Comparison of ENCODE assay signal across 8 mouse cellular contexts in the genomic region with DNA sequence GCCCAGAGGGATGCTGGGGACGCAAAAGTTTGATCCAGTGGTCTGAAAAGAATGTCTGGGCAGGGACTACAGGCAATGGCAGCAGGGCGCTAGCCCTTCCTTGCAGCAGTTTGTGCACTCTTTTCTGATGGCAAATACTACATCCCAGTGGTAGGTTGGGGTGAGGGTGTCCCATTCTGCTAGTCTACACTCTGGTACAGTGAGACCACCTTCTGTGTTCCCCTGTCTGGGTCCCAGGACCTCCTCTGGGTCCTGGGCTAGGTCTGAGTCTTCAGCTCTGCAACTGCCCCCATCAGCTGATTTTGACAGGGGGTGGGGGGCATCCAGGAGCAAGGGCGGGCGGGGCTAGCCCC. TPM values are rescaled to one million over a fixed set of nuclear protein-coding genes. Genes with fewer than 3 reads are reported as not detected.
A peak's percentile ranks its signal among the peaks of the same experiment; 100 is the strongest.
DNase-seq lines count a peak whose midpoint lies in the region; ATAC-seq and TF ChIP-seq lines count a peak whose summit lies in the region.

No protein-coding gene starts in this region.

- no peak overlapping the region for H3K27ac ChIP-seq in heart, embryonic 13.5 days (replicated peaks)
- no peak overlapping the region for H3K27ac ChIP-seq in ES-E14 (ENCODE audit: insufficient read depth, low read depth, low read length, poor library complexity, severe bottlenecking)
- H3K27ac ChIP-seq in forebrain, embryonic 15.5 days (replicated peaks) = peak overlapping the region; percentile 81; the same call in 1 of the 2 replicates
- H3K27ac ChIP-seq in liver, embryonic 15.5 days (replicated peaks) = no peak overlapping the region

- no peaks in the 10 kb centered on the region for H3K36me3 ChIP-seq in heart, embryonic 13.5 days
- no peaks in the 10 kb centered on the region for H3K36me3 ChIP-seq in ES-E14 (ENCODE audit: control insufficient read depth, insufficient read depth, low read length, poor library complexity, severe bottlenecking)
- H3K36me3 ChIP-seq in forebrain, embryonic 15.5 days = no peaks in the 10 kb centered on the region
- no peaks in the 10 kb centered on the region for H3K36me3 ChIP-seq in liver, embryonic 15.5 days (replicated peaks)

- peaks cover 6% of the 10 kb centered on the region for H3K4me1 ChIP-seq in heart, embryonic 13.5 days
- no peaks in the 10 kb centered on the region for H3K4me1 ChIP-seq in ES-E14 (ENCODE audit: control insufficient read depth in 2 of 2, insufficient read depth in 2 of 2, low read length in 2 of 2, poor library complexity in 1 of 2)
- H3K4me1 ChIP-seq in forebrain, embryonic 15.5 days = peaks cover 10% of the 10 kb centered on the region; the same call in 1 of the 2 replicates
- H3K4me1 ChIP-seq in liver, embryonic 15.5 days (replicated peaks) = no peaks in the 10 kb centered on the region

- no peak for ATAC-seq in heart, embryonic 13.5 days (ENCODE audit: extremely low read depth, insufficient number of reproducible peaks, low FRiP score, low TSS enrichment)
- ATAC-seq in forebrain, embryonic 15.5 days (replicated peaks) = no peak; the same call in 1 of the 2 replicates
- no peak for ATAC-seq in liver, embryonic 15.5 days (ENCODE audit: insufficient read depth)

- no peaks in the 10 kb centered on the region for H3K9me3 ChIP-seq in heart, embryonic 13.5 days
- H3K9me3 ChIP-seq in ES-E14 (ENCODE audit: control insufficient read depth, insufficient read depth, low read depth, low read length) = no peaks in the 10 kb centered on the region
- H3K9me3 ChIP-seq in forebrain, embryonic 15.5 days = no peaks in the 10 kb centered on the region
- no peaks in the 10 kb centered on the region for H3K9me3 ChIP-seq in liver, embryonic 15.5 days (replicated peaks)

- peaks cover 26% of the 10 kb centered on the region for H3K27me3 ChIP-seq in heart, embryonic 13.5 days (replicated peaks)
- H3K27me3 ChIP-seq in forebrain, embryonic 15.5 days = no peaks in the 10 kb centered on the region
- H3K27me3 ChIP-seq in liver, embryonic 15.5 days = peaks cover 29% of the 10 kb centered on the region

- peak overlapping the region; percentile 84 for H3K9ac ChIP-seq in heart, embryonic 13.5 days
- H3K9ac ChIP-seq in ES-E14 (ENCODE audit: insufficient read depth, low read depth, low read length, poor library complexity, severe bottlenecking) = 0 out of 2 replicates have a peak overlapping the region, but pooled peaks have one; percentile 62
- peak overlapping the region; percentile 74 for H3K9ac ChIP-seq in forebrain, embryonic 15.5 days (replicated peaks)
- no peak overlapping the region for H3K9ac ChIP-seq in liver, embryonic 15.5 days

- in situ Hi-C loops in ES-E14 (cut with MboI; ENCODE audit: low sequenced_read_pairs in 2 of 2, unreplicated experiment in 2 of 2) = no loop called here

- WGBS in heart, embryonic 13.5 days = 14% methylated on average over 4 of the region's 4 CpGs
- WGBS in forebrain, embryonic 15.5 days = 25% methylated on average over 4 of the region's 4 CpGs
- WGBS in liver, embryonic 15.5 days (ENCODE audit: insufficient replicate concordance) = 28% methylated on average over 4 of the region's 4 CpGs

- H3K4me3 ChIP-seq in heart, embryonic 13.5 days = peak overlapping the region; percentile 70
- H3K4me3 ChIP-seq in ES-E14 (ENCODE audit: insufficient read depth in 1 of 2, low read depth in 1 of 2, low read length in 2 of 2, poor library complexity in 1 of 2, severe bottlenecking in 1 of 2) = peak overlapping the region in 1 of 2 experiments; percentile 70; a peak in 2 of 4 replicates
- H3K4me3 ChIP-seq in forebrain, embryonic 15.5 days = peak overlapping the region; percentile 71
- H3K4me3 ChIP-seq in liver, embryonic 15.5 days (replicated peaks) = peak overlapping the region; percentile 45; the same call in 1 of the 2 replicates

- DNase-seq in heart, adult 8-10 months (ENCODE audit: low spot score) = no peak
- no peak for DNase-seq in ES-E14 (ENCODE audit: low read depth, low spot score)
- DNase-seq in ovary, postnatal 14 days (ENCODE audit: low spot score) = no peak
- DNase-seq in ovary, postnatal 10 days (ENCODE audit: low spot score) = no peak
- no peak for DNase-seq in adrenal gland, adult (ENCODE audit: inconsistent age in 2 of 2, low spot score in 1 of 2)

- peak overlapping the region; percentile 68 for H3K4me2 ChIP-seq in heart, embryonic 13.5 days
- H3K4me2 ChIP-seq in forebrain, embryonic 15.5 days (replicated peaks) = peak overlapping the region; percentile 55
- H3K4me2 ChIP-seq in liver, embryonic 15.5 days = peak overlapping the region; percentile 52

TF ChIP-seq in ES-E14, 5 proteins besides CTCF, POLR2A, EP300 and RAD21:
- TF ChIP-seq CHD2 (IDR thresholded peaks at IDR 0.05; ENCODE audit: low read depth, low read length) = no peak
- TF ChIP-seq ZC3H11A (IDR thresholded peaks at IDR 0.05; ENCODE audit: borderline replicate concordance, low read depth, low read length) = no peak
- TF ChIP-seq ZNF384 (IDR thresholded peaks at IDR 0.05; ENCODE audit: low read depth, low read length) = no peak
- TF ChIP-seq MAFK (IDR thresholded peaks at IDR 0.05; ENCODE audit: insufficient read depth, low read depth, low read length) = no peak
- TF ChIP-seq HCFC1 (IDR thresholded peaks at IDR 0.05; ENCODE audit: borderline replicate concordance, insufficient read depth, low read length) = no peak

RNA-seq across cellular contexts. Expression of a gene that starts 0.2 kb away (rescaled TPM):
- polyA plus RNA-seq in heart, embryonic 13.5 days (2015; fragmentation: Nextera tagmentation; extraction: Ambion mirVana) = 5.6 and 5.9 TPM in 2 replicates
- 1 to 10 TPM; 2.2 to 3.5 (median 2.8) TPM for total RNA-seq in heart, adult 8-10 months (2022)
- total RNA-seq in ES-E14 (2012; rRNA removed) = 0.21 and 0.71 TPM in 2 replicates
- polyA plus RNA-seq in forebrain, embryonic 15.5 days (2015; fragmentation: Nextera tagmentation; extraction: Ambion mirVana) = 16.1 and 18.6 TPM in 2 replicates
- polyA plus RNA-seq in liver, embryonic 15.5 days (2015; fragmentation: Nextera tagmentation; extraction: Ambion mirVana) = 0.25 and 0.32 TPM in 2 replicates
